Mouse (Mus musculus) lung, postnatal 14 days (tissue): ENCODE measurements at regions not wholly inside any gene's neighbourhood (a gene's known extent, or its start where the extent isn't known, plus 50 kb on each side); places are given as distances from the start of the nearest gene placed in this dataset.
A peak's percentile ranks its signal among the peaks of the same experiment; 100 is the strongest.

ENCODE experiments used
- DNase-seq: peaks from one replicate; pipeline ENCODE4 v3.0.0; 2021

DNA sequence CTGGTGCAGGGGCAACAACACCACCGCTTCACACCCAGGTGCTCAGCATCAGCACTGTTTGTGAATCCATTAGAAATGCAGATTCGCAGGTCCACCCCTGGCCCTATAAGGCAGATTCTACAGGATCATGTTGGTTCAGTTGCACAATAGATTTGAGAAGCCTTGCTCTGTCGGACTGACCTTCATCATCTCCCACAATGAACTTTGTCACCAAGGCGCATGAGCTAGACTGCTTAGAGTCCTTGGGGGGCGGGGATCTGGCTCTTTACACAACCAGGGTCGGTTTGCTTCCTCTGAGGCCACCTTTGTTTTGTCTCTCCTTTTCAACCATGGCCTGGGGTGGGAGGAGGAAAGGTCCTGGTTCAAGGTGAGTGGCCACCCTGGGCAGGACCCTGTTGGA lies 209.7 kb downstream of the Igsf11 start:
- no peak for DNase-seq

DNA sequence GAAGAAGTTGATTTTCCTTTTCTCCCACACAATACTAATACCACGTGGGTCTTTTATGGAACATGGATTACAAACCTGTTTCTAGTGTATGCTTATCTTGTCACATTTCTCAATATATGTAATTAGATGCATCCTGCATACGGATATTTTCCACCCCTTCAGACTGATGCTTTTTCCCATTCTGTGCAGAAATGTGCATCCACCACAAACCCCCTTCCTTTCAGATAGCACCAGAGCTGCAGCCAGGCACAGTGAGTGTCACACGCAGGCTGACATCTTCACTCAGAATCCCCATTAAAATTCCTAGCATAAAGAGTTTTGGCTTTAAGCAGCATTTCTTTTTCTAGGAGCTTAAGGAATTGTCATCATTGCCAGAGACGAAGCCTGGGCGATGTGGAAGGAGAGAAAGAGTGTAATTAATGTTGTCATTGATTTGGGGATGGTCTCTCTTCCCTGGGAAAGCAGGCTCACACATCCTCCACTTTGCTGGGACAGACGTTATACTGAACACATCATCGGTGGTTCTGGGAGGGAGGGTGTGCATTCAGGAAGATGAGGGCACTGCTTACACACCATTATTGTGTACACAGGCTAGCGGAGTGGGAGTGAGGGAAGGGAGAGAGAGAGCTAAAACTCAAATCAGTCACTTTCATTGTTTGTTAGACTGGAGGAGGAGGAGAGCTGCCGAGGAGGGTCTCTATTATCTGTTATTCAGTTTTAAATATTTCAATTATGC lies 211.1 kb downstream of the Igsf11 start:
- no peak for DNase-seq

DNA sequence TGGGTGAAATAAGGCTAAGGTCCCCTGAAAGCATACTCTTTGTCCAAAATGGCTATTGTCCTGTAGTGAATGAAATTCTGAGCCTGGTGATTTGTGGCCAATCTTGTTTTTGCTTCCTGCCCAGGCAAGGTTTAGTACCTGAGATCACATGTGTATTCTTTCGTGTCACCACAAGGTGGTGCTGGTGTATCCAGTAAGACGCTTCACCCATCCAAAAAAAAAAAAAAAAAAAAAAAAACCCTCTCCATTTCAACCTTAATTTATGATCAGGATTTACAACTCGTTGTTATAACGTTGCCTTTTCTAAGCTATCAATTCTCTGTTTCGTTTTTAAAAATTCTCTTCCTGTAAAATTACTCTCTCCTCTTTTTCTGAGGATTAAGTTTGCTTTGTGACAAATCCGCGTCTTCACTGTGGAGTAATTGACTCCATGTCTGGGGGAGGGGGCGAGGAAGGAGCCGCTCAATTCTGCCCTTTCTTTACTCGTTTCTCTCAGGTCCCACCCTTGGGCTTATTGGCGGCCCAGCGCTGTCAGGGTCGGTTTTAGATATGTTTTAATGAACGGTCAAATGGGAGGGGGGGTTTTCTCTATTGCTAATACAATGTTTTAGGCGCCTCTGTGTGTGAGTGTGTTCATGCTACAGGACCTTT lies 217.0 kb downstream of the Igsf11 start:
- peak; percentile 48 for DNase-seq

DNA sequence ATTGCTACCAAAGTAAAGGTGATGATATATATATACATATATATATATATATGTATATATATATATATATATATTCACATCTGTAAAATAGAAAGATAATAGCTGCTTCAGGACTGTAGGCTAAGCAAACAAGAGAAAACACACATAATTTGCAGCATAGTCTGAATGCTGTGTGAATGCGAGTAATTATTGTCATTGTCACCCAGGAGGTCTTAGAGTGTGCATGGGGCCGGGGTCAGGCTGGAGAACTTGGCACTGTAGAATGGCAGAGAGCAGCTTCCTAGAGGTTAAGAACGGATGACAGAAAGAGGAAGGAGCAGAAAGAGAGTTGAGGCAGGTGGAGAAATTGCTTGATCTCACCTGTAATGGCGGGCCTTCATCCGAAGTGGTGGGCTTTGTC lies 217.6 kb downstream of the Igsf11 start:
- DNase-seq, result no peak

DNA sequence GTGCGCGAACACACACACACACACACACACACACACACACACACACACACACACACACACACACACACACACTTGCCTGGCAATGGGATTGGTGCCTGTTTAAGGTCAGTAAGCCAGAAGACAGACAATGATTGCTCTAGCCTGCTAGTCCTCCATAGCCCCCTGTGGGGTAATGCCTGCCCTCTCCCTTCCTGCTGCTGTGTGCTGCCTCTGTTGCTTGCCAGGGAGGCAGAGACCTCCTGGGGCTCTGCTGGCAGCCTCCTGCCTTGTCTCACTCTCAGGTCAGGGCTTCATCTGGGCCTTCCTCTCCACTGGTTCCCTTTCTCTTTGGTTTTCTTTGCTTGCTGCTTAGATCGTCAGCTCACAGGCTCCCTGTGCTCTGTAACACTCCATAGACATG lies 225.6 kb downstream of the Igsf11 start:
- no peak for DNase-seq

DNA sequence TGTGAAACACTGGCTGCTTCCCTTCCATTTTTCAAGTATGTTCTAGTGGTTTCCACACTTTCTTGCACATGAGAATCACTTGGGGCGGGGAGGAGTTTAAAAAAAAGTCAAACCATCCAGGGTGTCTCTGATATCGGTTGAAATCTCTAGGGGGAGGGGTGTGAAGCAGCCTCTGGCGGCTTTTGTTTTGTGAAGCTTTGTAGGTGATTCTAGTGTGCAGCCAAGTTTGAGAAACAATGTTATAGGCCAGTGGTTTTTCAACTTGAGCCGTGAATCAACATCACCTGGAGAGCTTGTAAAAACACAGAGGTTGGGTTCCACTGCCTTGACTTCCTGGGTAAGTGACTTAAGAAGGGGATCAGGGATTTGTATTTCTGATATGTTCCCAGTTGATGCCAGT lies 227.3 kb downstream of the Igsf11 start:
- DNase-seq, result no peak

DNA sequence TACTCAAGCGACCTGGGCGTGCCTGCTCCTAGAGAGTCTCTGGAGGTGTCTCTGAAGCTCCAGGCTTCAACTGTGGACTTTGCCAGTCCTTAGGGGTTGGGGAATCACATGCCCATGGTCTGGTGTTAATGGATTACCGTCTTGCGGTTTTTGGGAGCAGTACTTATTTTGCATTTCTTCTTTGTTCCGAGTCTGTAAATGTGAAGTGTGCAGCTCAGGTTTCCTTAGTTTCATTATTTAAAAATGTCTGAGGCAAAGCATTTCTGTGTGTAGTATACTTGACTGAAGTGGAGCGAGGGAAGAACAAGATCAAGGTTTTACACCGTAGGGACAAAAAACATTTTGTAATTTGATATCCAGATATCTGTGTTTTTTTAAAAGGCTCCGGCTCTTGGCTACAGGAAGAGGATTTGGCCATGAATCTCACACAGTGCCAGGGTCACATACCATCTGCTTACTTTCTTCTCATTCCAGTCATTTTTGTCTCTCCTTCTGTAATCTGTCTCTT lies 231.0 kb downstream of the Igsf11 start:
- no peak for DNase-seq

DNA sequence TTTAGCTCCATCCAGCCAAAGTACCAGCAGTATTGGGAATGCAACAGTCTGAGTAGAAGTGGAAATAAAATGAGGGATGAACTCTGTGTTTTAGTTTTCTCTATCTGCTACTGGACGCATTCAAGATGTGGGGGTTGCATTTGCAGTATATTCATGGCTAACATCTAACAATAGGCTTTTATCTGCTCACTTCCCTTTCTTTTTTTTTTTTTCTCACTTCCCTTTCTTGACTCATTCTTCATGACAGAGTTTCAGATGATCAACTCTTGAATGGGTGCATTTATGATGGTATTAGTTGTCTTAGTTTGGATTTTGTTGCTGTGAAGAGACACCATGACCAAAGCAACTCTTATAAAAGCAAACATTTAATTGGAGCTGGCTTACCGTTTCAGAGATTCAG lies 240.0 kb downstream of the Igsf11 start:
- DNase-seq, result no peak

DNA sequence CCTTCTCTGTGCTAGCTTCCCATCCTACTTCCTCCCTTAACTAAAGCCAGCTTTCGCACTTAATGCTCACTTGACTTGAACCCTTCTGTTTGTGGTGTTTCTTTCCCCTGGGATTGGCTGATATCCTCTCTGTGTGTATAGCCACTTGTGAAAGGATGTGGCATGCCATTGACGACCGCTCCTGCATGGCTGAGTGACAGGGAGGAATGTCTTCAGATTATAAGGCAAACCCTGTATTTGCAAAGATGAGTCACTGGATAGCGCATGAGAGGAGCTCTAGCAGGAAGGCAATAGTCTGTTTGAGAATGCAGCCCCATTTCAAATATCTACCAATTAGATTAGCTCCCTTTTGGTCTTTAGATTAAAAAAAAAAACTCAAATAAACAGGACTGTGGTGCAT lies 243.3 kb downstream of the Igsf11 start:
- no peak for DNase-seq

DNA sequence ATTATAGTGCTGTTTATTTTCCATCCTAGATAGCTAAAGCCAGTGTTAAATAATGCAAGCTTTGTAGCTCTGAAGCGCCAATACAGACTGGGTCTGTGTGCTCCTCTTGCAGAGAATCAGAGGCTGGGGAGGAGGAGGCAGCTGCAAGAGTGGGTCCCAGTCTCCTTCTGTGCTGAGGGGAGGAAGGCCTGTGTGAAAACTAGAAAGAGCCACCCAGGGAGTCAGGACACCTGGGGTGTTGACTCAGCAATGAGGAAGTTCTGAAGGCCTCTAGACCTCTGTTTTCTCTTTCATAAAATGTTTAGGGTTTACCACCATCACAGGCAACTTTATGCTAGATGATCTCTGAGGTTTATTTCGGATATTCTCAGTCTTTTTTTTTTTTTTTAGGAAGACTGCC lies 254.7 kb downstream of the Igsf11 start:
- no peak for DNase-seq

DNA sequence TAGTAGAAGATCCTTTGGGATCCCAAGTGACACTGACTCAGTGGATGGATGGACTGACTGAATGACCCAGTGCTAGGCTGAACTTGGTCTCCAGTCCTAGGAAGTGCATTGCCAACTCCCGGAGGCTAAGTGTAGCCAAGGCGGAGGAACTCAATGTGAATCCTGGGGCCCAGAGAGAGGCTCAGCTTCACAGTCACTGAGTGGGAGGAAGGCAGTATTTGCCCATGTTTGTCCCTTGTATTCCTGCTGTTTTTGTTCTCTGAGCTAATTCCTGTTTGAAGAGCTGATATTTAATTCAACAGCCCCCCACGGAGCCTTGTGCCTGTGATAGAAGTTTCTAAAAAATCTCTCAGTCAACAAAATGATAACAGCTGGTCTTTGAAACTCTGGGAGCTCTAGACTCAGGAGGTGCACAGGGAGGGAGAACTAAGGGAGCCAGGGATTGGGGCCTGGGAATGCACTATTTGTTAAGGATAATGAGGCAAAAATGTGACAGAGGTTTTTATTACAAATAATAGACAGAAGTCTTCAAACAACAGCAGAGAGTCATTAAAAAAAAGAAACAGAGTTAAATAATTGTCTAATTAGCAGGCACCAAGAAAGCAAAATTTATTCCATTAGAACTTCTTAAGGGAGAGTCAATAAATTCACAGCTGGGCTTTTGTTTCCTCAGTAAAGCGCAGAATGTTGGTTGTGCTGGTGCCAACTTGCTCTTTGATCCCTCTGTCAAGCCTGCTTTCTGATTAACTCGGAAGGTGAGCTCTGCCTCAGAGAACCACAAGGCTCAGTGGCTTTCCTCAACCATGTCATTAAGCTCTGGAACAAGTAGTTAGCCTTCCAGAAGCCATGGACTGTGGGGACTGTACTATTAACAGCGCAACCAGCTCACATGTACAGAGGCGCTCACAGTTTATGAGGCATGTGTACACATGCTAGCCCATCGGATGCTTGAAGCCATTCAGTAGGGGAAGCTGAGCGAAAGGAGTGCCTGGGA lies 259.2 kb downstream of the Igsf11 start:
- DNase-seq, result no peak

DNA sequence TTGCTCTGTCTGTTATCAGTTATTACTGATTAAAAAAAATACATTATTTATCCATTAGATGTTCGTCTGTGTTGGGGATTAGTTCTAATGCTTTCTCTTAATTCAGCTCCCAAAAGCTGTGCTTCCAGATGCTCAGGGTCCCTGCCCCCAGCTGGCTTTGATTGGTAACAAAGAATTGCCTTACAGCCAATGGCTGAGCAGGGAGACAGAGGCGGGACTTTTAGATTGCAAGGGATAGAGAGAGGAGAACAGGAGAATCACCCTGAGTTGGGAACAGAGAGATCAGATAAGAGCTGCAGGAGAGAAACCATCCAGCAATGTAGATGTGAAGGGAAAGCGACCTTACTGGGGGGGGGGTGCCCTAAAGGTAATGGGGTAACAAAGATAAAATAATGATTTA lies 266.4 kb downstream of the Igsf11 start:
- no peak for DNase-seq

DNA sequence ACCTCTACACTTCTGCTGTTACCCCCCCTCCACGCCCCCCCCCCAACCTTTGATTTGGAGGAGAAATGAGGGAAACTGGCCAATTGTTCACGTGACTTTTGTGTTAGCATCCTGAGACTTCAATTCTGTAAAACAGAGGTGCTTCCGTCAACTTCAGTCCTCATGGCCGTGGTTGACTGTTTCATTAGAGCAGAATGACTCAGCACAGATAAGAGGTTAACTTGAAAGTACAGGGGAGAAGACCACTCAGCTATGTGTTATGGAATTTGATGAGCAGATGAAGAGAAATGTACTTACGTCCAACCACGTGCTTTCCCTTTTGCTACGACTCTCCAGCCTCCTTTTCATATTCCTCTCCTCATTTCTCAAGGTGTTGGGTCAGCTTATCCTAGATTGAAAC lies 267.3 kb downstream of the Igsf11 start:
- DNase-seq, result no peak

DNA sequence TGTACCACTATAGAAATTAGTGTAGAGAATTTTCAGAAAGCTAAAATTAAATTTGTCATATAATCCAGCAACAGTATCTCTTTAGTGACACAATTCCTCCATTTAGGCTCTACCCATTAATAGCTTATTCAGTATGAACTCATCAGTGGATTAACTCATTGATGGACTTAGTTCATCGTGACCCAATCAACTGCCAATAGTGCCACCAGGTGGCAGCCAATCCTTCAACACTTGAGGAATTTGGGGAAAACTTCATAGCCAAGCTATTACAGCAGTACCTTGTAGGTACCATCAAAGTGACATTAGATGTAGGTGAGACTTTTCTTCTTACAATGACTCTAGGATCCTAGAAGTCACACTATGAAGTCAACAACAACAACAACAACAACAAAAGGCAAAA lies 270.2 kb downstream of the Igsf11 start:
- no peak for DNase-seq

DNA sequence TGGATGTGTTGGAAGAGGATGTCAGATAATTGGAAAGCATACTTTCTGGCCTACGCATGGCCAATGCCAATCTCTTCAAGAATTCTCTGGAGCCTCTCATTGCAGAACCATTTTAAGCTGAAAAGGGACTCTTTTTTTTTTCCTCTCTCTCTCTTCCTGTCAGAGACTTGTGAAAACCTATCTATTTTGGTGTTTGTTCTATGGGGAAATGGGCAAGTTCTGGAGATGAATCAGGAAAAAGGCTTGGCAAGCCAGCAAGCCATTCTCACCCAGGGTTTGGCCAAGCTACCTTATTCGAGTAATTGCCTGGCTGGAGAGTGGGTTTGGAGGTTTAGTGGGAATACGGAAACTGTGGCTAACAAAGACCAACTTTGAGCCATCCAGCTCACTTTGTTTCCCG lies 299.4 kb downstream of the Igsf11 start:
- no peak for DNase-seq

DNA sequence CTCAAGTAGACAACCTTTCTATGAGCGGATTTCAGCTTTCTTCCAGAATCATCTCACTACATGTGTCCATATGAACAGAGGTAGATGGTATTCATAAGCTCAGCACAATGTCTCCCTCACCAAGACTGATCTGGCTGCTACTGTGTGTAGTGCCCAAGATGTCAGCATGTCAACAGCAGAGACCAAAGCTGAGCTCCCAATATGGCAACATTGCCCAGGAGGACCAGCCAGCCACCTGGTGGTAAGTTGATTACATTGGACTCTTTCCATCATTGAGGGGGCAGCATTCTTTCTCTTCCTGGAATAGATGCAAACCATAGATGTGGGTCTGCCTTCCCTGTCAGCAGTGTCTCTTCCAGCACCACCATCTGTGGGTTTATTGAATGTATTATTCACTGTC lies 303.0 kb downstream of the Igsf11 start:
- no peak for DNase-seq

DNA sequence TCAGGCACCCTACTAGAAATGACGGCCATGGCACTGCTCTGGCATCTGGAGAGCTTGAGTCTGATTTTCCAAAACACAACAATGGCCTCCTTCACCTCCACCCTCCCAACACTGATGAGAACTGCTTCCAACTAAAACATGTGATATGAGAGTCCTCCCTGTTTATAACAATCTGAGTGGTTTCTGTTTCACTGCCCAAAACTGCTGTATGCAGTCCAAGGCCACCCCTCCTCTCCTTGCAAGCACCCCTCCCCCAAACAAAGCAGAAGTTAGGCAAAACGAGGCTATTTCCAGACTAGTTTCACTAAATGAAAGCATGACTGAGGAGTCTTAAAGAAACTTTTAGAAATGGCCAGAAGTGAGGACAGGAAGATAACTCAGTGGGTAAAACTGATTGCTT lies 304.4 kb downstream of the Igsf11 start:
- no peak for DNase-seq

DNA sequence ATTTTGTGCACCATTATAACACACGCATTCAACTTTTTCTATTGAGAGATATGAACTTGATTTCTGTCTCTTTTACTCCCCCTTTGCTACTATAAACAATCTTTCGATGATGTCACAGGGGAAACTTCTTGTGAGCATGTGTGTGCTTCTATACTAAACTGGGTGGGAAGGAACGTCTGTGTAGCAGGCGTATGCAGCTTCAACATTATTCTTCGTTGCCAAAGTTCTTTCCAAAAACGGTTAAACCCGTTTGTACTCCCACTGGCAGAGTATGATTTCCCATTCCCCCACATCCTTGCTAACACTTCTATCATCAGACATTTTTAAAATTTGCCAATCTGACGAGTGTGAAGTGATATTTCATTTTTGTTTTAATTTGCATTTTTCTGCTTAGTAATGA lies 331.1 kb downstream of the Igsf11 start:
- DNase-seq, result no peak

DNA sequence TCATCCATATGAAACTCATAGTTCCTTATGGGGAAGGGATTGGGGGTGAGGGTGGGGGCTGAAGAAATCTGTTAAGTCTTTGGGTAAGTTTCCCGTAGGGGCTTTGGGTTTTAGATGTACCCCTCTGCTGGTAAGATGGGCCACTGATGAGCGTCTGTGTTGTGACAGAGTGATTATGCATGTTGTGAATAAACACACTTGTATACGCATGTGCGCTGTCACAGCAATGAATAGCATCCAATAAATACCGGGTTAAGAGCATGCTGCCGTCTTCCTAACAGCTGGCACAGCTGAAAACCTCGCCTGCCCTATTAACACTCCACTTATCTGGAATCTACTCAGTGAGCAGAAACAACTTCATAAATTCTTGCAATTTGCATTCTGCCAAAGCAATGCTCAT lies 337.0 kb downstream of the Igsf11 start:
- no peak for DNase-seq

DNA sequence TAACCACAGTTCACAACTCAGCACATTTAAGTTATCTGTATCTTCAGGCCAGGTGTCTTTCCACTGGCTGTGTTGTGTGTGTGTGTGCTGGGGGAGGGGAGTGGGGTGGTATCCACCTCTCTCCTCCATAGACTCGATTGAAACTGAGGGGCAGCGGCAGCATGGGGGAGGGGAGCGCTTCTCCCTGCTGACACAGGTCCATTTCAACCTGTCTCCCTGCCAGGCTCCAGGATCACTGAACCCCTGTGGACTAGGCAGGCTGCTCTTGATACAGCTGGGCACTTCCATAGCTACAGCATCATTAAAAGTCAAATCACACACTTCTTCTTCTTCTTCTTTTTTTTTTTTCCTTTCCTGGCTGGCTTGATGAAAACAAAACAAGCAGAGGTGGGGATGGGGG lies 338.0 kb downstream of the Igsf11 start:
- DNase-seq, result no peak

DNA sequence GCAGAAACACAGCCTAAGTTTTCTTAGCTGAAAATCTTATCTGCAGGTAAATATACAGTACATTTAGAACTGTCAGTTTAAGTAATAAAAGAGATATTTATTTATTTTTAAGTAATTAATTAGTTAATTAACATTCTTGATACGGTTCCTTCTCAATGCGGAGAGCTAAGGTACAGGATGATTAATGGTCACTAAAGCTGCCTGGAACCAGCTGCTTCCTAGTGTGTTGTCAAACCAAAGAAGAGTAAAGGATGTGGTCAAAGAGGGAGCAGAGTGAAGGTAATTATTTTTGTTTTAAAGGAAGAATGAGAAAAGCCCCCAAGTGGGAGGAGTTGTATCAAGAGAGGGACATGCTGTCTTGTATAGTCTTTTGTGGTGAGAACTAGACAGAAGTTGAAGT lies 341.8 kb downstream of the Igsf11 start:
- DNase-seq, result no peak

DNA sequence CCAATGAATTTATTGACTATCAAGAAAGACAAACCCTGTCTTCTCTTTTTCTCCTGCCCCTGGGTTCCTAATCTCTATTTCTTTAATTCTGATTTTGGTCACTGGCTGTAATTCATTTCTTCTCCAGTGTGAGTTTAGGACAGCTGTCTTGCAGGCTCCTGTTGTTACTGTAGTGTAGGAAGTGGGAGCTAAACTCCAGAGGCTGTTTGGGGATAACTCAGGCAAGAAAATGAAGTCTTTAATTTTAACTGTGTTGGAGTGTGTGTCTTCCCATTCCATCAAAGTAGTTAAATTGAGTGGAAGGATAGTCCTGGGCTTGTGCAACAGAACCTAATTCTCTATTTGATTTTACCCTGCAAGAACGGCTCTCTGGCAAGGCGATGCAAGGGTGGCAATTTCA lies 381.0 kb downstream of the Igsf11 start:
- no peak for DNase-seq

DNA sequence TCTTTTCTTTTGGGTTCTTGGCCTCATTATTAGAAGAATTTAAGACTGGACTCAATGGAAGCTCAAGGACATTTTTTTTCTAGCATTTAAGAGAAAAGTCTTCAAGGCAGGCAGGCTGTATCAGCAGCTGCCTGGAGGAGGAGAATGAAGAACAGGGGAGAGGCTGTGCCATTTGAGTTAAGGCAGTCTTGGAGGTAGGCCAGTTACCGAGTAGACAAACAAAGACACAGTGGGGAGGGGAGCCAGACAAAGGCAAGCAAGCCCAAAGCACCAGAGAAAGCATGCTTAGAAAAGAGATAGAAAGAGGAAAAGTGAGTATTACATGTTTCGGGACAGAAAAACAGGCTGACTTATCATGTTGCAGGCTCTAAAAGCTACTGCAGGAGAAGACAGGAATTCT lies 392.0 kb downstream of the Igsf11 start:
- DNase-seq, result no peak
